Mouse (Mus musculus) adrenal gland, adult 18-20 months (tissue): ENCODE results near the gene Pla2g4c. TPM values are rescaled to one million over a fixed set of nuclear protein-coding genes. Genes with fewer than 3 reads are reported as not detected.
A peak's percentile ranks its signal among the peaks of the same experiment; 100 is the strongest.
"Not testable (repeated sequence)": the region's sequence is repeated elsewhere in the genome, so short reads cannot be mapped to it uniquely, and the experiment has no call there.

Experiments
- DNase-seq, 2 experiments: peaks; one replicate each; pipeline ENCODE4 v3.0.0; 2021 to 2022; ENCODE audit warnings: low spot score in 2 of 2
- long read RNA-seq, 2 experiments: library from polyadenylated mRNA; stranded (forward); transcript quantifications; one replicate each; pipeline ENCODE4 v2.0.0; 2021
- total RNA-seq, 2 experiments: library from RNA; stranded (reverse); gene quantifications; 1 replicate in 1 of 2; 2 replicates in 1 of 2; pipeline ENCODE4 v1.2.3; 2021

Gene Pla2g4c
- under 1 TPM; 0.20 to 0.38 TPM for total RNA-seq
- long read RNA-seq, experiment 1, result 0 reads
- long read RNA-seq, experiment 2, result 0 reads

DNA sequence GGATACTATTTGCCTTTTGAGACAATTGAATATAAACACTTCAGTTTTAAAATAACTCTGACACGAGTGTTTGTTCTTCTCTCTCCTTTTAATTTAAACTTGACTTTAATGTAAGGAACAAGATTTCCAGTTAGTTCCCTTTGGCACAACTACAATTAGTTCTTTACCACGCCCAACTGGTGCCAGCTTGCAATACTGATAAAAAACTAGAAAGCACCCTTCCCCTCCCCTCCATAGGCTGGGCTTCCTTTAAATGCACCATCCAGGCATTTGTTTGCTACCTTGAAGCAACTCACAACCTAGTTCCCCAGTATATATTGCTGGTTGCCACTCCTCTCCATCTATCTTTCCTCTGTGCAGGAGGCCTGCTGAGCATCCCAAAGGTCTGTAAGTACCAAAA lies at the start of gene Pla2g4c:
Gene Pla2g4c, plus strand, starts transcription at position 340 of the 400 bp plus-strand sequence.
- DNase-seq, result no peak

DNA sequence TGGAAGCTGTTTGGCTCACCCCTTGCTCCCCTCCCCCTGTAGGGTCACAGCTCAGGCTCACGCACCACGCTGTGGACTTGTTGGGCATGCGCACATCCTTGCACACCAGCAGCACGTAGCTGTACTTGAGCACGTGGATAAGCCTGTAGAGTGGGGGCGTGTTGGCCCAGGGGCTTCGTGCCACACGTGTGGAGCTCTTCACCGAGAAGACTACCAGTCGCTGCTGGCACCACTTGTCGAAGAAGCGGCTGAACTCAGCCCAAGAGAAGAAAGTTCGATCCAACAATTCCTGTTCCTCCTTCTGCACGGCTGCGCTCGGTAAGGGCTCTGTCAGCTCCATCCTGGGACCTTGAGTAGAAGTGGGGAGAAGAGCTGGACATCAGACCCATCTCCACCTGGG lies 47.4 kb upstream of the Pla2g4c start, which contains the start of gene Lig1:
Gene Lig1, plus strand, starts transcription at position 203 of the 400 bp plus-strand sequence.
- DNase-seq, result no peak

DNA sequence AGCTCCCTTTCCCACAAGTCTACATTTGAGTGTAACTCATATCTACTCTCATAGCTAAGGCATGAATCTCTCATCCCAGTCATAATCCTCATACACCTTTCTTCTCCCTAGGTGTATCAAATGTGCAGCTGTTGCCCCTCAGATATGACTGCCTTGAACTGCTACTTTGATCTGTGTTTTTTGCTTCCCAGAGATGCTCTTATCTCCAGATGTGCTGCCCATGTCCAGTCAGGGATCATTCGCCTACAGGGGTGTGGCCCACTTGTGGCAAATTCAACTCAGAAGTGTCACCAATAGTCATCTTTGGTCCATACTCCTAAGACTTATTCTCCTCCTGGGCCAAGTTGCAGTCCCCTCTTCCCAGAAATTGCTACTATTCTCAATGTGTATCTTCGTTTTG lies 46.6 kb upstream of the Pla2g4c start:
- no peak for DNase-seq

DNA sequence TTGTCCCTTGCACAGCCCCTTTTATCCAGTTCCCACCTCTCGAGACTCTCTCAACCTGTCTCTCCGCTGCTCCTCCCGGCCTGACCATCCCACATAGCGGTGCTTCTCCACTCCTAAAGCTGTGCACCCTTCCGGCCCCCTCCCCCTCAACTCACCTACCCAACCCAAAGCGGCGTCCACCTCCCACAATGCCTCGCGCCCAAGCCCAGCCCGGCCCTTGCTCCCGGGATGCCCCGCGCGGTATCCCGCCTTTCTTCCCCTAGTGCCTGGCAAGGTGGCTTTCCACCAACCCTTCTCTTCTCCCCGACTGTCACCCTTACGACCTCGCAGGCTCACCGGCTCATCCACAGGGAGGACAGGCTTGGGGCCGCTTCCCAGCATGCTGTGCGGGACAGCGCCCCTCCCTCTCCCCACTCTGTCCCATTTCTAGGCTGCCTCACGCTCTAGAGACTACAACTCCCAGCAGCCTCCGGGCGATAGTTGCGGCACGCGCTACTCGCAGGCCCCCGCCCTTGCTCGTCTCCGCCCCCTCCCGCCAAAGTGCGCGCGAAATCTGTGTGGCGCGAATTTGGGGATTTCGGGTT lies 46.1 kb upstream of the Pla2g4c start, which contains the start of gene Zswim9:
Gene Zswim9, minus strand, starts transcription at position 414 of the 584 bp plus-strand sequence.
- peak; percentile 86 to 89 for DNase-seq

DNA sequence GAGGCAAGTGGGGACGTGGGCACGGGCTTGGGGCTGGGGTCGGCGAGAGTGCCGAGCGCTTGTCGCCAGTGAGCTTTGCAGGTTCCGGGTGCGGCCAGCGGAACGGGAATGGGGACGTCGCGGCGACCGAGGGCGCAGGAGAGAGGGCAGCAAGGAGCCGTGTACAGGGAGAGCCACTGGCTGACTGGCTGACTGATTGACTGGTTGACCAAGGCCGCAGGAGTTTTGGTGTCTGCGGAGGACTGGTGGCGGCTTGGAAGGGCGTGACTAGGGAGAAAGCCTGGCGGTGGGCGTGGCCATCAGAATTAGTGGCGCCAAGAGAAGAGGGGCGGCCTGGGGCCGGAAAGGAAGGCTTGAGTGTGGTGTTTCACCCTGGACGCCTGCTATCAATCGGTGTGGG lies 45.5 kb upstream of the Pla2g4c start:
- DNase-seq, result not testable (repeated sequence)

DNA sequence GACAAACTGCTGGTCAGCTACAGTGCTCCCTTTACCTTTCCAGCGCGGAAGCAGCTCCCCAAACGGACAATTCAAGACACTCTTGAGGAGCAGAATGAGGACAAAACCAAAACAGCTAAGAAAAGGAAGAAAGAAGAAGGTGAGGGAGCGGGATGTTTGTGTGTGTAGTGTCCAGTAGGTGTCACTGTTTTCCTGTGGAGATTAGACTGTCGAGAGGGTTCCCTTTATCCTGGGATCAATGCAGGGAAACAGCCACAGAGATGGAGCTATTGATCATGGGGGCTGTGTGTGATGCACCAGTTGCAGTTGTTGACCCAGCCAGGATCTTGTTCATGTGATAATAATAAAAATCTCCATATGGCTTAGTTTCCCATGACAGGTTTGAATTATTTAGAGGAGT lies 35.8 kb upstream of the Pla2g4c start:
- no peak for DNase-seq

DNA sequence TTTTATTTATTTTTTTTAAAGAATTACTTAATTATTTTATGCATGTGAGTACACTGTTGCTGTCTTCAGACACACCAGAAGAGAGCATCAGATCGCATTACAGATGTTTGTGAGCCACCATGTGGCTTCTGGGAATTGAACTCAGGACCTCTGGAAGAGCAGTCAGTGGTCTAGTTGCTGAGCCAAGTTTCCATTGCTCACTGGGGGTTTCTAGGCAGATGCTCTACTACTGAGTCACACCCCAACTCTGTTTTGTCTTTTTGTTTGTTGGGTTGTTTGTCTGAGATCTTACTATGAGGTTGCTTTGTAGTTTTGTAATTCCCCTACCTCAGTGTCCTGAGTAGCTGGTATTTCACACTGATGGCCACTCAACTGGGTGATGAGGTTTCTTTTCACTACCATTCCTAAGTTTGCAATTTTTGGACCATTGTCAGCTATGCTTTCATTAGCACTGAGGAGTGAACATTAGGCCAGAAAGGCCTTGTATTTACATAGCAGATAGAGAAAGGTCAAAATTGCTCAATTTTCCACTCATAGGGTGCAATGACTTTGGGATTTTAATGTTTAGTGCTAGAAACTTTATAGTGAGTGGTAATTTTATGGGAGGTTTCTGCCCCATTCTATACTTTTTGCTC lies 34.3 kb upstream of the Pla2g4c start:
- no peak for DNase-seq

DNA sequence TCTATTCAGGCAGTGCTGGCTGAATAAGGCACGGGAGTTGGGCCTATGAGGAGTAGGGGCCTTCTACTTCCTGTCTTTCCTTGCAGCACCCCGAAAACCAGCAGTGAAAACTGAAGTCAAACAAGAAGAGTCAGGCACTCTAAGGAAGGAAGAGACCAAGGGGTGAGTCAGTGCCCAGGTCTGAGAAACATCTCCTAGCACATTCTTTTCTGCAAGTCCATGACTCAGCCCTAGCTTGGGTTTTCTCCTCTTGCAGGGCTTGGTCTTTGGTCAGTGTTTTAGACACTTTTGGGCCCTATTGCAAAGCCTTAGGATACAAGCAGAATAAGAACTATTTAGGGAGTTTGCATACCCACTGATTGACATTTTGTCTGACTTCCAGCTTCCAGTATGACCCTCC lies 33.1 kb upstream of the Pla2g4c start:
- DNase-seq, result no peak

DNA sequence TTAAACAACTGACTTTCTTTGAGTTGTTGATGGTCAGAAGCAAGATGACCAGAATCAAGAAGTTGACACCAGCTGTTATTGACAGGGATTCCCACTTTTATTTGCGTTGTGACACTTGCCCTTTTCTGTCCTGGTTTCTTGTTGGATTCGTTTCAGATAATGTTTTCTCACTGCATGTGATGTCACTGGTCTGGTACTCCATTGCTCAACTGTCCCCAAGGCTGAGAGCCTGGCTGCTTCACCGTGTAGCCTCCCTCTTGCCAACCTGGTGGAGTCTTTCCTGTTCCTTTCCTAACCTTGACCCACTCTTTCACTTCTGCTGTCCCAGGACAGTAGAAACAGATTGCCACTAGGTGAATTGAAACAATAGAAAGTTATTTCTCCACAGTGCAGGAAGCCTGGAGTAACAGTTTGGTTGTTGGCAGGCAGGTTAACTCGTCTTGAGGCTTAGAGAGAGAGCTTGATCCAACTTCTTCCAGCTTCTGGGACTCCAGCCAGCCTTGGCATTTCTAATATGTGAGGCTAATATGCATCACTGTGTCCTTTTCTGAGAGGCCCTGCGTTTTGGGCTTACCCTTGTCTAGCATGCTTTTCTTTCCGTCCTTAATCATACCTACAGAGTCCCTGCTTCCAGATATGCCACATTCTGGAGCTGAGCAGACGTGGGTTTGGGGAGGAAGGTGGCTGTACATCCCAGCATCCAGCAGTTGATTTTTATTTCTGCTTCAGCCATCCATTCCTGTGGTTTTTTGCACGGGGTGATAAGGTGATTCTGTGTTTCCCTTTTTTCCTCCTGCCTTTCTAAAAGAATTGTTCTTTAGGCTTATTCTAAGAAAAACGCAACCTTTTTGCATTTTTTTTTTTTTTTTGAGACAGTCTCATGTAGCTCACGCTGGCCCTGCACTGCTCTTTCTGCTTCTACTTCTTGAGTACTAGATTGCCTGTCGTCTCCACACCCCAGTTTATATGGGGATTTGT lies 30.3 kb upstream of the Pla2g4c start:
- DNase-seq, result peak; percentile 26 to 29

DNA sequence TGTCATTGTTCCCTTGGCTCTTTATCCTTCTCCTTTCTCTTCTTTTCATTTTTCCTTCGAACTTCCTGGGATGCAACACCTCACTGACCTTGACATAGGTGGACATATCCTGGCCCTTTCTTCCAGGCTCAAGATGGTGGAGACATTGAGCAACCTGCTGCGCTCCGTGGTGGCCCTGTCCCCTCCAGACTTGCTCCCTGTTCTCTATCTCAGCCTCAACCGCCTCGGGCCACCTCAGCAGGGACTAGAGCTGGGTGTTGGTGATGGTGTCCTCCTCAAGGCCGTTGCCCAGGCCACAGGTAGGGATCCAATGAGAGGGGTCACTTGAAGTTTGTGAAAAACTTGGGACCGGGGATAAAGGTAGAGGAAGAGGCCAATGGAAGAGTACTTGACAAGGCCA lies 29.2 kb upstream of the Pla2g4c start:
- DNase-seq, result no peak

DNA sequence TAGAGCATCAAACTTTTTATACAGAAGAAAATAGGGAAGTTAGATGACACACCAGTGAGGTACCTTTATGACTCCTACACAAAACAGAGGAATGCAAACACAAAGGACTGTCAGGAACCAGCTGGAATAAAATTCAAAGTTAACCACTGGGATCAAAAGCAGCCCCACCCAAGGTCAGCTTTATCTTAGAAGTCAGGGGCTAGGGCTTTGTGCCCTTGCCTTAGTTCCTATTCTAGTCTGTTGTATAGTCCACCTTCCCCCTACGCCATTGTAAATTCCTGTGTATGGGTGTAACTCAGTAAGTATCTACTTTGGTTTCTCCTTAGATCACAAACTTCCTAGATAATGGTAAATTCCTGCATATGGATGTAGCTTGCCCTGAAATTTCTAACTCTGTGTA lies 26.8 kb upstream of the Pla2g4c start:
- no peak for DNase-seq

DNA sequence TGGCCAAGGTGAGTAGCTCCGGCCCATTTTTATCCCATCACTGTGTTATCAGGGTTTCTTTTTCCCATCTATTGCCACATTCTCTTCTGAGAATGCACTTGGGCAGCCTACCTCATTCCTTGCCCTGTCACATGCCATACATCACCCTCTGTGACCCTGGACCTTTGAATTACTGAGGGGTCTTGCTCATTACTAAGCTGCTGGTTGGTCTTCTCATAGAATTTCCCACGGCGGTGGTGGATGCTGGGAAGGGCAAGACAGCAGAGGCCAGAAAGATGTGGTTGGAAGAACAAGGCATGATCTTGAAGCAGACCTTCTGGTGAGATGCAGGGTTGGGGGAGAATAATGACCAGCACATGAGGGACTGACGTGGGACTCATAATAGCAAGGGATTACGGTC lies 25.6 kb upstream of the Pla2g4c start:
- no peak for DNase-seq

DNA sequence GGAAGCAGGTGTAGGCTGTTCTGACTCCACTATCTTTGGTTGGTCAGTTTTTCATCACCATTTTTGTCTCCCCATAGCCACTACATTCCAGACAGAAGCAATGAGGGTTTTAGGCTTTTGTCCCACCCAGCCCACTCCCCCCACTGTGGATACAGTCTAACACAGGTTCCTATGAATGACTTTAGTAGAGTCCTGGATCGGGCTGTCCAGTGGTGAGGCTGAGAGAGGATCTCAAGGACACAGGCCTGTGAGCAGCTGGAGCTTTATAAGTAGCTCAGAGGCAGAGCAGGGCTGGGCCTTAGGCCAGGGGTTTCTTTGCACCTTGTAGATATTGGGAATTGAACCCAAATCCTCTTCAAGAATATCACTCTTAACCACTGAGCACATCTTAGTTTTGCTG lies 22.8 kb upstream of the Pla2g4c start:
- no peak for DNase-seq

DNA sequence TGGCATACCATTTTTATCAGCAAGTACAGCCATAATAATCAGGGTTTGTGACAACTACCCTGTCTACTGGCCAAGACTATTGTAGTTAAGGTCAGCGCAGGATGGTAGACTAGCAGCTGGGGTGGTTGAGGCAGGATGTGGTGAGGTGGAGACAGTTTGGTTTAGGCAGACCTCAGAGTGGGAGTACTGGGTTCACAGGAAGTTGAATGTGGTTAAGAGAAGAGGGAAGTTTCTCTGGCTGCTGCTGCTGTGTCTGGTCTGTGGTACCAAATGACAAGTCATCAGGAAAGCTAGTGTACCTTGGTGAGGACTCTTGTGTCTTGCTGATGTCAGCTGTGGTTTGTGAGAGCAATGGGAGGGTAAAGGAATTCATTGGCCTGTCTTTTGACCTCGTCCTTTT lies 21.7 kb upstream of the Pla2g4c start:
- no peak for DNase-seq

DNA sequence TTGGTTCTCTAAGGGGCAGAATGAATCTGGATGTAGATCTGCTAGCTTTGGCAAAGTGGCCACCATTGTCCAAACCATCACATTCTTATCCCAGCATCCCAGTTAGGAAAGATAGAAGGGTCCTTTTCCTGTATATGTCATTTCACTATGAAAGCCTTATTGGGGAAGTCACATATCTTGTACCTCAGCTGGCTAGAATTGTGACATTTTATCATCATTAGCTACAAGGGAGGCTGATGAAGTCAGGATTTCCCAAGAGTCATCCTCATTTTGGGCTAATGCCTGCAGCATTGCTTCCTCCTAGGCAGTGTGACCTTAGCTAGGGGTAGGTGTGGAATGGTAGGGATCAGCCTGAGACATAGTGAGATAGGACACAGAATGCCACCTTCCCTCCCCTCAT lies 21.1 kb upstream of the Pla2g4c start:
- DNase-seq, result no peak

DNA sequence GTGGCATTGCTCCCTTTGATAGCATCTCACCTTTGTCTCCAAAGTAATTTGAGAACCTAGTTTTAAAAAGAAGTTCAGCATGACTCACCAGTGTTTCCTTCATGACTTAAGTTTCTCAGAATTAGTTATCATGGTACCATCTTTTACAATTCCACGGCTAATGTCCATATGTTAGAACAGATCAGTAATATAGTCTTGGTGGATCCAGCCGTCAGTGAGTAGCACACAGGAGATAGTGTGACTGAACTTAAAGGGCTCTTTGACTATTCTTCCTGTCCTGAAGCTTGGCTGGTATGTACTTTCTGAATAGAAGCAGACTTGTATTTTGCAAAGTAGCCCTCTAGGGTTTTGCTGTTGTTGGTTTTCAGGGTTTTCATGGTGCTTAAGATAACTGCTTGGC lies 15.0 kb upstream of the Pla2g4c start:
- no peak for DNase-seq

DNA sequence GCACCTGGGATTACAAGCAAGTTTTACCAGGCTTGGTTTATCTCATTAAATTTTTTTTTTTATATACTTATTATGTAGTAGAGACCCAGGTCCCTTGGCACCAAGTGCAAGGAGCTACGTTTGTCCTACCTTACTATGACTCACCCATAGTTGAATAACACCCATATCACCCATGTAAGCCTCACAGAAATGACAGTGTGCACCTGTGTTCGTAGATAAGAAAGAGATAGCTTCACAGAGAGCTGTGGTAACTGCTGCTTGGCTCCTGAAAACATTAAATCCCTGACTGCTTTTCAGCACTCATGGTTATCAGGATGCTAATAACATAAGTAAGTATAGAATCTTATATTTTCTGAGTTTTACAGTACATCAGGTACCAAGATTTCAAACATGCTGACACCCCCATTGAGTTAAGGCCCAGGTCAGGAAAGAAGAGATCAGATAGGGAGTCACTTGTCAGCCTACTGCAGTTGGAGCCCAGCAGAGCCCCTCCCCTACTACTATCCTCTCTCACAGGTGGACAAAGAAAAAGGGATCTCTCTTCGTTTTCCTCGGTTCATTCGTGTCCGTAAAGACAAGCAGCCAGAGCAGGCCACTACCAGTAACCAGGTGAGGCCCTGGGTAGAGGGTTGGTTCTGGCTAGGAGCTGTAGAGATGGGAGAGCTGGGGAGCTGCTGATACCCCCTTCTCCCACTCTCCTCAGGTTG lies 13.8 kb upstream of the Pla2g4c start:
- no peak for DNase-seq

DNA sequence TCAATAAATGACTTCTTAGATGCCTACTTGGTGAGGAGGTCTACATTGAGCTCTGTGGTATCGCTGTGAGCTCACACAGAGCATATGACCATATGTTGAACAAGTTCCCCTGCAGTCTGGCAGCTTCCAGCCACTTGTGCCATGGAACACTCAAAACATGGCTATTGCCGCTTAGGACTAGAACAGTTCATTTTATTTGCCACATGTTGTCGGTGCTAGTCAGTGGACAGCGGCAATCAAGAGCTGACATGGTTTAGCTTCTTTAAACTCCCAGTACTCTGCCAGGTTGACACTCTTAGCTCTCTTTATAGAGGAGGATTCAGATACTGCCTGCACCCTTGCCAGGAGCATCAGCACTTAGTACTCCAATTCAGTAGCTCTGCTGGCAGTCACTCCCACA lies 13.1 kb upstream of the Pla2g4c start:
- no peak for DNase-seq

DNA sequence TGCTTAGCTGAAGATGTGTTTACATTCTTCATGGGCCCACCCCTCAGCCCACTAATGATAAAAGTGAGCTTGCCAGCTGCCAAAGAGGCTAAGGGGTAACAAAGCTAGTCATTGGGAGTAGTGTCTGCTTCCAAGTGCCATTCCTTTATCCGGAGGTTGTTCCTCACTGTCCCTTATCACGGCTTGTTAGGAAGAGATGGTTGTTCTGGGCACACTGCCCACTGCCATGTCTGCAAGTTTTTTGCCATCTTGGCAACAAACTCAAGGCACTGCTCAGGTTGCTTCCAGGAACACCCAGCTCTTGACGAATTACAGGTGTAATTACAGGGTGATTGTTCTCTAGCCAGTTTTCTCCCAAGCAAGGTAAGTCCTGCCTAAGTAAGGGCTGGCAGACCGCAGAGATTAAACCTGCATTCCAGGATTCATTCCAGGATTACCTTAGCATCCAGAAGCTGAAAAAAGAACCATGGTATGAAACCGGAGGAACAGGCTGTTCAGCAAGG lies 10.3 kb upstream of the Pla2g4c start:
- no peak for DNase-seq

DNA sequence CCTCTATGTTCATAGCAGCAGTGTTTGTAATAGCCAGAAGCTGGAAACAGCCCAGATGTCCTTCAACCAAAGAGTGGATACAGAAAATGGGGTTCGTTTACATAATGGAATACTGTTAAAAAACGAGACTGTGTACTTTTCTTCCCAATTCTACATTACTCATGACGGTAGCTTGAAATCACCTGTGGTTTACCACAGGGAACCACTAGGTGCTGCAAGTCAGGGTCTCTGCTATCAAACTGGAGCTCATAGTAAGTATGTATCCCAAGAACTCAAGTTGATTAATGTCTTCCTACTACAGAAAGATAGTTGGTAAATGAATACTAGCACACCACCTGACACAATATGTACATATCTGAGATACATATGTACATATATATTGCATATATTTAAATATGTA lies 3.0 kb upstream of the Pla2g4c start:
- DNase-seq, result no peak

DNA sequence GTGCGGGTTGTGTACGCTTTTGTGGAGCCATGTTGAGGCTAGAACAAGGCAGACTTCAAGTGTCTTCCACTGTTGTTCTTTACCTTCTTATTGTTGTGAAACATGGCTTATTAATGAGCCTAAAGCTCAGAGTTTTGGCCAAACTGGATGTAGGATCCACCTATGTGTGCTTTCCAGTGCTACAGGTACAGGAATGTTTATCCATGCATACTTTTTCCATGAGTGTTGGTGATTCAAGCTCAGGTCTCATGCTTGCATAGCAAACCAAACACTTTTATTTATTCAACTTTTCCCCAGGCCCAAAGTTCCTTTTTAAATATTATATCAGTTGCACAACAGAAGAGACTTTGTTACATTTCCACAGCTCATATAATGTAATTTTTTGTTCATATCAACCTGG lies 6.1 kb downstream of the Pla2g4c start:
- no peak for DNase-seq
